Mouse (Mus musculus): ENCODE measurements around the gene Tmem236. TPM values are rescaled to one million over a fixed set of nuclear protein-coding genes. Genes with fewer than 3 reads are reported as not detected.

Tmem236 gene
- under 1 TPM in 1 of 2 experiments, not detected in 1; 0.02 TPM for polyA plus RNA-seq (2012; fragmentation: generic; extraction: Trizol)

GRCm38 (mm10) chr2:14174334-14174733 lies at the start of gene Tmem236:
Gene Tmem236 (plus strand): TSS chr2:14174523.

DNA sequence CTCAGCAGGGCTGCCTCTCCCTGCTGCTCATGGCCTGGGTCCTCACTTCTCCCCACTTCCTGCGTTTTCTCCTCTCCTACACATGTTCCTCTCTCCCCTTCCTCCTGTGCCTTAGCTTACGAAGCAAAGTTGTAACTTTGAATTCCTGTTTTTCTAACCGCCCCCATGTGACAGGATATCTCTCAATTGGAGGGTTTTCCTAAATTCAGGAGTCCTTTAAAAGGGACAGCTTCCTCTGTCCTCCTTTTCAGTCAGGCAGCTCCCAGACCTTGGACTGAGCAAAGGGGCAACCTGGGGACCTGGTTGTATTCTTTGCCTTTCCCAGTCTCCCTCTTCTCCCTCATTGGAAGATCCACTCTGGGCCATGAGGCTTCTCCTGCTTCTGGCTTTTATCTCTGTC lies 54.8 kb downstream of the Tmem236 start, which contains the start of gene Mrc1:
Gene Mrc1 (plus strand): TSS at position 244 of the 400 bp plus-strand sequence.

Other genes with a start within 250 kb of the Tmem236 start
- 10 to 100 TPM; 22.2 to 22.8 TPM for gene Hacd1, start 118.4 kb upstream of the Tmem236 start, polyA plus RNA-seq (2012; fragmentation: generic; extraction: Trizol)
- 1 to 10 TPM; 1.0 to 6.2 TPM for gene Stam, start 100.4 kb upstream of the Tmem236 start, polyA plus RNA-seq (2012; fragmentation: generic; extraction: Trizol)
- gene Mrc1, start 54.9 kb downstream of the Tmem236 start, polyA plus RNA-seq (2012; fragmentation: generic; extraction: Trizol) = not detected
- gene Slc39a12, start 213.8 kb downstream of the Tmem236 start, polyA plus RNA-seq (2012; fragmentation: generic; extraction: Trizol) = not detected

Data from C3H10T1/2 (cell line).